Mouse (Mus musculus): ENCODE data around the gene Hnrnpul2.

- TF ChIP-seq POLR2A (IDR thresholded peaks at IDR 0.05; ENCODE audit: control insufficient read depth in 1 of 2, insufficient read depth in 1 of 2, low read depth in 1 of 2, low read length in 2 of 2, poor library complexity in 1 of 2) (no peak), ZC3H11A (IDR thresholded peaks at IDR 0.05; ENCODE audit: low read depth, low read length) (no peak), SIN3A (IDR thresholded peaks at IDR 0.05; ENCODE audit: low read length) (no peak; the same call in 1 of the 2 replicates), CTCF (IDR thresholded peaks at IDR 0.05 in 2 of 3, conservative IDR thresholded peaks at IDR 0.05 in 1 of 3; ENCODE audit: control insufficient read depth in 1 of 3, insufficient read depth in 1 of 3, low read depth in 2 of 3, low read length in 3 of 3, poor library complexity in 1 of 3, severe bottlenecking in 1 of 3) (no peak), MYB (IDR thresholded peaks at IDR 0.05; ENCODE audit: low read depth, low read length) (no peak), BHLHE40 (IDR thresholded peaks at IDR 0.05; ENCODE audit: borderline replicate concordance, low read depth, low read length) (no peak), MAFK (IDR thresholded peaks at IDR 0.05; ENCODE audit: borderline replicate concordance, low read depth, low read length) (no peak)
Observed at GRCm38 (mm10) chr19:8821146-8821545, 1.3 kb downstream of the Hnrnpul2 start.
